Mouse (Mus musculus): Measurements from ENCODE around the gene Sec22a. TPM values are rescaled to one million over a fixed set of nuclear protein-coding genes. Genes with fewer than 3 reads are reported as not detected.
A peak's percentile ranks its signal among the peaks of the same experiment; 100 is the strongest.

Sec22a gene
- polyA plus RNA-seq, 1 experiment, result 22.6 TPM

GRCm38 (mm10) chr16:35362221-35362620 lies 1.5 kb downstream of the Sec22a start:
- DNase-seq (ENCODE audit: low read depth), result no peak
- TF ChIP-seq POLR2A (IDR thresholded peaks at IDR 0.05; ENCODE audit: borderline replicate concordance, extremely low read depth, insufficient read depth, insufficient read length, poor library complexity, severe bottlenecking), result no peak
- TF ChIP-seq CTCF (IDR thresholded peaks at IDR 0.05; ENCODE audit: borderline replicate concordance, extremely low read depth, insufficient read depth, insufficient read length), result no peak

DNA sequence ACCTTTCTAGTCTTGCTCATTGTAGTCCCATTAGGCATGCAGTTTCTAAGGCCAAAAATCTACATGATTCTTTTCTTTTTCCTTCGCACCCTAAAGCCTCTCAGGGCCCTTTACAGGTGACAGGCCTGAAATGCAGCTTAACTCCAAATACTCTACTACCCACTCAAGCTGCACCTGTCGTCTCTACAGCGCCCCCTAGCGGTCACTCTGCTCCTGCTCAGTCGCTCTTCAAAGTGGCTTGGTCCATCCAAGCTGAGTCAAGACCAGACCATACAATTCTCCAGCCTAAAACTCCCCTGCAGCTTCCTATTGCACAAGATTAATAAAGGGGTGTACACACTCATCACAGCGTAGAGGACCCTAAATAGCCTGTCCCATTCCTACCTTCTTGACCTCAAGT lies 3.1 kb downstream of the Sec22a start:
- DNase-seq (ENCODE audit: low read depth), result peak; percentile 64
- peak; percentile 78 for TF ChIP-seq CTCF (IDR thresholded peaks at IDR 0.05; ENCODE audit: borderline replicate concordance, extremely low read depth, insufficient read depth, insufficient read length)
- no peak for TF ChIP-seq POLR2A (IDR thresholded peaks at IDR 0.05; ENCODE audit: borderline replicate concordance, extremely low read depth, insufficient read depth, insufficient read length, poor library complexity, severe bottlenecking)

- no peak for DNase-seq (ENCODE audit: low read depth)
- TF ChIP-seq CTCF (IDR thresholded peaks at IDR 0.05; ENCODE audit: borderline replicate concordance, extremely low read depth, insufficient read depth, insufficient read length), result no peak
- no peak for TF ChIP-seq POLR2A (IDR thresholded peaks at IDR 0.05; ENCODE audit: borderline replicate concordance, extremely low read depth, insufficient read depth, insufficient read length, poor library complexity, severe bottlenecking)
Measured at GRCm38 (mm10) chr16:35357449-35357848, 6.3 kb downstream of the Sec22a start.

GRCm38 (mm10) chr16:35330451-35330850 lies 33.3 kb downstream of the Sec22a start:
- peak; percentile 23 for DNase-seq (ENCODE audit: low read depth)
- TF ChIP-seq POLR2A (IDR thresholded peaks at IDR 0.05; ENCODE audit: borderline replicate concordance, extremely low read depth, insufficient read depth, insufficient read length, poor library complexity, severe bottlenecking), result no peak
- TF ChIP-seq CTCF (IDR thresholded peaks at IDR 0.05; ENCODE audit: borderline replicate concordance, extremely low read depth, insufficient read depth, insufficient read length), result no peak

- no peak for TF ChIP-seq POLR2A (IDR thresholded peaks at IDR 0.05; ENCODE audit: borderline replicate concordance, extremely low read depth, insufficient read depth, insufficient read length, poor library complexity, severe bottlenecking)
- TF ChIP-seq CTCF (IDR thresholded peaks at IDR 0.05; ENCODE audit: borderline replicate concordance, extremely low read depth, insufficient read depth, insufficient read length), result no peak
- peak; percentile 18 for DNase-seq (ENCODE audit: low read depth)
Measured at GRCm38 (mm10) chr16:35319773-35320172, 43.9 kb downstream of the Sec22a start.

- no peak for TF ChIP-seq POLR2A (IDR thresholded peaks at IDR 0.05; ENCODE audit: borderline replicate concordance, extremely low read depth, insufficient read depth, insufficient read length, poor library complexity, severe bottlenecking)
- peak; percentile 29; the same call in 1 of the 2 replicates for TF ChIP-seq CTCF (IDR thresholded peaks at IDR 0.05; ENCODE audit: borderline replicate concordance, extremely low read depth, insufficient read depth, insufficient read length)
- DNase-seq (ENCODE audit: low read depth), result peak; percentile 85
Measured at GRCm38 (mm10) chr16:35319335-35319734, 44.4 kb downstream of the Sec22a start.

DNA sequence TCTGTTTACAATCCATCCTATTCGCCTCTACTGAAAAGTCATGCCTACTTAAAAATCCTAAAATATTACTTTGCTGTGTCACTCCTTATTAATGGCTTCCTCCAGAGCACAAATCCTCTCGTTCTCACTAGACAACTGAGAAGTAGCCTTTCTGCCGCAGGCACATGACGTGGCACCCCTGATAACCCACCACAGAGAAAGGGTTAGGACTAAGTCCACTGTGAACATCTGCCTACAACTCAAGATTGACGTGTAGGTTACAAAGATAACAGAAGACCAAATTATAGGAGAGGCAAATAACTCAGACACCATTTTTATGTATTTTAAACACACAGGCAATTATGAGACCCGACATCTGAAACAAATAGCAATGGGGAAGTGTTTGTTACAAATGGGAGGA lies 45.3 kb downstream of the Sec22a start:
- DNase-seq (ENCODE audit: low read depth), result no peak
- TF ChIP-seq CTCF (IDR thresholded peaks at IDR 0.05; ENCODE audit: borderline replicate concordance, extremely low read depth, insufficient read depth, insufficient read length) (no peak), POLR2A (IDR thresholded peaks at IDR 0.05; ENCODE audit: borderline replicate concordance, extremely low read depth, insufficient read depth, insufficient read length, poor library complexity, severe bottlenecking) (no peak)

DNA sequence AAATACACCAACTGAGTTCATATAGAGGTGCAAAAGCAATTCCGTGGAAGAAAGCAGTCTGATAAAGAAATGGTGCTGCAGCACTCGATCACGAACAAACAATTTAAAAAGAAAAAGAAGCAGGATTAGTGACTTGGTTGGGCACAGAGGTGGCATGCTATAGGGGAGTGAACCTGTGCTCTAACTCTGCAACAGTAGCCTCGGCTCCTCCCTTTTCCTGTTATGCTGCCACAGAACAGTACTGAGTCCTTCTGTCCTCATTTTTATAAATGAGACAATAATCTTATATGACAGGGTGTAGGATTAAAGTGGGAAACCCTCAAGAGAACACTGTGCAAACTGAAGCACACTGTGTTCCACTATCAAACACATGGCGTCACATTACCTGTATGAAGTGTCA lies 46.3 kb downstream of the Sec22a start:
- no peak for DNase-seq (ENCODE audit: low read depth)
- no peak for TF ChIP-seq CTCF (IDR thresholded peaks at IDR 0.05; ENCODE audit: borderline replicate concordance, extremely low read depth, insufficient read depth, insufficient read length)
- TF ChIP-seq POLR2A (IDR thresholded peaks at IDR 0.05; ENCODE audit: borderline replicate concordance, extremely low read depth, insufficient read depth, insufficient read length, poor library complexity, severe bottlenecking), result no peak

DNA sequence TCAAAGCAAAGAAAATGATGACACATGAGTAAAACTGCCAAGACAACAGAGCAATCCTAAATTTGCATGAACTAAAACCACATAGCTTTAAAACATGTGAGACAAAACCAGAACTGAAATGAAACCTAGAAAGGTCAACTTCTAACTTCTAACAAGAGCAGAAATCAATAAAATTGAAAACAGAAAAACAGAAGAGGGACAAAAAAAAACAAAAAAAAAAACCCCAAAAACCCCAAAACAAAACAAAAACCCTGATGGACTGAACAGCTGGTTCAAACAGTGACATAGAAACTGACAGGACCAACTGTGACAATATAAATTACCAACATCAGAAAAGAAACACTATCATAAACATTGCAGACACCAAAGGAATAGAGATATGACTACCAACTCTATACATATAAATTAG lies 46.9 kb downstream of the Sec22a start:
- no peak for DNase-seq (ENCODE audit: low read depth)
- TF ChIP-seq CTCF (IDR thresholded peaks at IDR 0.05; ENCODE audit: borderline replicate concordance, extremely low read depth, insufficient read depth, insufficient read length), result no peak
- TF ChIP-seq POLR2A (IDR thresholded peaks at IDR 0.05; ENCODE audit: borderline replicate concordance, extremely low read depth, insufficient read depth, insufficient read length, poor library complexity, severe bottlenecking), result no peak

DNA sequence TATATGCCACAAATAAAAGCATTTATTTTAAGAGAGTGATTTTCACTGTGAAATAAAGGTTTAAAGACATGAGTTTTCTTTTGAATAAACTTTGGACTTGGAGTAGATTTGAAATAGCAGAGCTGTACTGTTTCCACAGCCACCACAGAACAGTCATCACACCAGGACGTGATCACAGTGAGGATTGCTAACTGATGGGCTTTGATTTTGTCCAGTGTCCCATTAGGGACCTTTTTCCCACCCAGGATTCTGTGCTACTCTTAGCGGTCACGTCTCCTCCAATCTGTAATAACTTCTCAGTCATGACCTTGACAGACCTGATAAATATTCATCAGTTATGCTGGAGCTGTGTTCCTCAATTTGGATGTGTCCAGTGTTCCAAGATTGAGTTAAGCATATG lies 48.2 kb downstream of the Sec22a start:
- DNase-seq (ENCODE audit: low read depth), result peak; percentile 39
- TF ChIP-seq POLR2A (IDR thresholded peaks at IDR 0.05; ENCODE audit: borderline replicate concordance, extremely low read depth, insufficient read depth, insufficient read length, poor library complexity, severe bottlenecking), result no peak
- TF ChIP-seq CTCF (IDR thresholded peaks at IDR 0.05; ENCODE audit: borderline replicate concordance, extremely low read depth, insufficient read depth, insufficient read length), result no peak

DNA sequence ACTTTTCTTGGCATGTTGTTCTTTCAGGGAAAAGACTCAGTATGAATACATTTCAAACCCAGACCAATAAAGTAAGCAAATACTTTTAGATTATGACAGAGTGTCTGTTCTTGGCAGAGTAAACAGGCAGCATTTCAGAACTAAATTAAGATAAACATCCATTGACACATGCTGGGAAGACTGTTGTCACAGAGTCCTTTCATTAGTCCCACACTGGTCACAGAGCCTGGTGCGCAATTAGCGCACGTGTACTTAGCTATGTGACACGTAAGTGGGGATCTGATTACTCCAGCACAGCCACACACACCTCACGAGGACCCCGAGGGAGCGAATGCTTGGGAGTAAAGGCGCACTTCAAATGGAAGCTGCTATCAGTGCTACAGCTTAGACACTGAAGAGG lies 52.1 kb downstream of the Sec22a start:
- DNase-seq (ENCODE audit: low read depth), result peak; percentile 53
- no peak for TF ChIP-seq POLR2A (IDR thresholded peaks at IDR 0.05; ENCODE audit: borderline replicate concordance, extremely low read depth, insufficient read depth, insufficient read length, poor library complexity, severe bottlenecking)
- no peak for TF ChIP-seq CTCF (IDR thresholded peaks at IDR 0.05; ENCODE audit: borderline replicate concordance, extremely low read depth, insufficient read depth, insufficient read length)

DNA sequence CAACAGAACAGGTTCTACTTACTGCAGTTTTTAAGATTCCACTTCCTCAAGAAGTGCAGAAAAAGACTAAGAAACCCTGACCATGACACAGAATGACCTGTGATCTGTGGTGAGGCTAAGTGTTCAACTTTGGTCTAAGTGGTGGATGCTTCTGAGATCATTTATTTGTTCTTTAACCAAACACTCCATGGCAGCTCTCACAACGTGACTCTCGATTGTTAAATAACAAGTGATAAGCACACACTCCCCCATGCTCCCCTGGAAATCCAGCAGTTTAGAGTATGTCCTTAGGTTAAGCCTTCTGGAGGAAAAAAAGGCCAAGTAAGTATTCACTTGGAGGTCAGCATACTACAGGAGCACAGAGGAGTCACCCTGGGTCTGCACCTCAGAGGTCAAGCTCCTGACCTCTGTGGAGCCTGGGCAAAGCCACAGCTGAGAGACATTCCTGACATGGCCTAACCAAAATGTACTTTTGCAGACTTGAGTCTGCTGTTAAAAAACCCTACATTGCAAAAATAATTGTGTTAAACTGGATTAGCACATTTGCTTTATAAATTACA lies 53.1 kb downstream of the Sec22a start:
- no peak for DNase-seq (ENCODE audit: low read depth)
- TF ChIP-seq CTCF (IDR thresholded peaks at IDR 0.05; ENCODE audit: borderline replicate concordance, extremely low read depth, insufficient read depth, insufficient read length) (no peak), POLR2A (IDR thresholded peaks at IDR 0.05; ENCODE audit: borderline replicate concordance, extremely low read depth, insufficient read depth, insufficient read length, poor library complexity, severe bottlenecking) (no peak)
